8 mouse cellular contexts compared by ENCODE assay signal in the genomic region with DNA sequence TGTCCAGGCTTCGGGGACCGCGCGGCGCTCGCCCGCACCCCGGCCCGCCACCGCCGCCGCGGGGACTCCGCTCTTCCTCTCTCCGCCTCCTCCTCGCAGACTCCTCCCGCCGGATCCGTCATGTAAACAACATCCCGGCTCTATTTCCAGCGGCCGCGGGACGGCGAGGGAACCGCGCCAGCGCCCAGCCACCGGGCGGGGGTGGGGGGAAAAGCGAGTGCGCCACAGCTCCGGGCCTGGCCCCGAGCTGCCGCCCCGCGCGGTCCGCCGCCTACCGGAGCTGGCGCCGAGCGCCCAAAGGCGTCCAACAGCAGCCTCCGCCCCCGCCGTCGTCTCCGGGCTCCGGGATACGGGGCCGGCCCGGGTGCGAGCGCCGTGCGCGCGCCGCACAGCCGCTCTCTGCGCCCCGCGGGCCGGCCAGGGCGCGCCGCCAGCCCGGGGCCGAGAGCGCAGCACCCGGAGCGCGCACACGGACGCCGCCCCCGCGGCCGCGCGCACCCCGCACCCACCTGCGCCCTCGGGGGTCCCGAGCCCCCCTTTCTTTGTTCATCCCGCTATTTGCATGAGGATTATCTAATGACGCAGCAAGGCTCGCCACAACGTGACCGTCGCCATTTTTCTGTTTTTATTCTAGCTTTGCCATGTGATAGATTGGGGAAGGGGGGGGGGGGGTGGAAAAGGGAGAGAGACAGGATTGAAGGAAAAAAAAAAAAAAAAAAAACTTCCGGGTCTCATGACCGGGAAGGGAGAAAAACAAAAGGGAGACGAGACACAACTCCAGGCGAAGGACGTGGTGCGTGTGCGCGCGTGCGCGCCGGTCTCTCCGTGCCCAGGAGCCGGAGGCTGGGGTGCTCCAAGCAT.
DNase-seq lines count a peak whose midpoint lies in the region; ATAC-seq and TF ChIP-seq lines count a peak whose summit lies in the region.

No protein-coding gene starts in this region.

- H3K9me3 ChIP-seq in E14TG2a.4 (ENCODE audit: low read length) = no peaks in the 10 kb centered on the region
- no peaks in the 10 kb centered on the region for H3K9me3 ChIP-seq in forebrain, postnatal 0 days (ENCODE audit: low read length)
- no peaks in the 10 kb centered on the region for H3K9me3 ChIP-seq in lung, embryonic 14.5 days (ENCODE audit: low read depth, low read length)

- no peak for TF ChIP-seq CTCF in E14TG2a.4 (conservative IDR thresholded peaks at IDR 0.05; ENCODE audit: low read length)
- TF ChIP-seq CTCF in cerebellum, adult 2 months (IDR thresholded peaks at IDR 0.05; ENCODE audit: borderline replicate concordance, insufficient read depth, low read depth, low read length) = no peak
- TF ChIP-seq CTCF in forebrain, postnatal 0 days (IDR thresholded peaks at IDR 0.05; ENCODE audit: low read depth) = peak; percentile 24; the same call in 1 of the 2 replicates
- TF ChIP-seq CTCF in lung, embryonic 14.5 days (IDR thresholded peaks at IDR 0.05; ENCODE audit: low read depth) = no peak
- no peak for TF ChIP-seq CTCF in olfactory bulb, adult 2 months (IDR thresholded peaks at IDR 0.05; ENCODE audit: insufficient read depth, low read depth, low read length)

- 2% methylated on average over 101 of the region's 107 CpGs for WGBS in cerebellum, adult 2 months
- WGBS in forebrain, postnatal 0 days = 4% methylated on average over 75 of the region's 107 CpGs
- under 1% methylated on average over 78 of the region's 107 CpGs for WGBS in lung, embryonic 14.5 days
- WGBS in olfactory bulb, adult 2 months = under 1% methylated on average over 102 of the region's 107 CpGs

- H3K4me1 ChIP-seq in E14TG2a.4 (replicated peaks; ENCODE audit: low read depth, low read length) = peaks cover 50% of the 10 kb centered on the region
- H3K4me1 ChIP-seq in cerebellum, adult 2 months (ENCODE audit: control insufficient read depth, insufficient read depth, low read length) = peaks cover 3% of the 10 kb centered on the region; the same call in 1 of the 2 replicates
- peaks cover 15% of the 10 kb centered on the region; the same call in 1 of the 2 replicates for H3K4me1 ChIP-seq in forebrain, postnatal 0 days (ENCODE audit: insufficient read depth)
- H3K4me1 ChIP-seq in lung, embryonic 14.5 days (ENCODE audit: insufficient read depth) = no peaks in the 10 kb centered on the region; the same call in 1 of the 2 replicates
- H3K4me1 ChIP-seq in olfactory bulb, adult 2 months (ENCODE audit: control insufficient read depth, insufficient read depth, low read length) = no peaks in the 10 kb centered on the region

- H3K9ac ChIP-seq in forebrain, postnatal 0 days = peak overlapping the region; percentile 95
- peak overlapping the region; percentile 82 for H3K9ac ChIP-seq in lung, embryonic 14.5 days

- peak overlapping the region; percentile 93 for H3K4me3 ChIP-seq in E14TG2a.4 (replicated peaks; ENCODE audit: low read length)
- peak overlapping the region; percentile 96 for H3K4me3 ChIP-seq in cerebellum, adult 2 months (replicated peaks; ENCODE audit: insufficient read depth, low read depth, low read length)
- peak overlapping the region; percentile 94 for H3K4me3 ChIP-seq in forebrain, postnatal 0 days (ENCODE audit: low read depth, low read length)
- H3K4me3 ChIP-seq in lung, embryonic 14.5 days (ENCODE audit: low read depth, low read length) = peak overlapping the region; percentile 74
- H3K4me3 ChIP-seq in olfactory bulb, adult 2 months (ENCODE audit: insufficient read depth, low read depth, low read length) = peak overlapping the region; percentile 91

- no peaks in the 10 kb centered on the region for H3K27me3 ChIP-seq in E14TG2a.4 (ENCODE audit: insufficient read depth, low read length)
- no peaks in the 10 kb centered on the region for H3K27me3 ChIP-seq in cerebellum, adult 2 months (ENCODE audit: control insufficient read depth, insufficient read depth, low read length)
- H3K27me3 ChIP-seq in forebrain, postnatal 0 days (ENCODE audit: insufficient read depth, low read length) = no peaks in the 10 kb centered on the region
- H3K27me3 ChIP-seq in lung, embryonic 14.5 days (ENCODE audit: insufficient read depth, low read length) = peaks cover 5% of the 10 kb centered on the region; the same call in 1 of the 2 replicates

- peak; percentile 94 for TF ChIP-seq POLR2A in cerebellum, adult 2 months (IDR thresholded peaks at IDR 0.05; ENCODE audit: borderline replicate concordance, insufficient read depth, low read length)
- TF ChIP-seq POLR2A in olfactory bulb, adult 2 months (IDR thresholded peaks at IDR 0.05; ENCODE audit: insufficient read depth, low read depth, low read length) = peak; percentile 65

- peak overlapping the region; percentile 89 for H3K4me2 ChIP-seq in forebrain, postnatal 0 days (ENCODE audit: low read depth)
- peak overlapping the region; percentile 96 for H3K4me2 ChIP-seq in lung, embryonic 14.5 days

- DNase-seq in cerebellum, adult 2 months = peak; percentile 89 to 91
- DNase-seq in forebrain, postnatal 0 days = peak; percentile 93
- peak; percentile 89 for DNase-seq in heart, postnatal 4 days
- peak; percentile 88 to 89 for DNase-seq in layer of hippocampus, adult 8-10 months (ENCODE audit: low spot score in 2 of 2)
- DNase-seq in lung, embryonic 14.5 days = peak; percentile 80
- DNase-seq in thymus, adult 18-20 months = peak; percentile 38 to 40

- peak overlapping the region; percentile 94 for H3K27ac ChIP-seq in cerebellum, adult 2 months (ENCODE audit: insufficient read depth, low read length)
- peak overlapping the region; percentile 96 for H3K27ac ChIP-seq in forebrain, postnatal 0 days (ENCODE audit: low read depth, low read length)
- H3K27ac ChIP-seq in lung, embryonic 14.5 days (ENCODE audit: low read depth) = peak overlapping the region; percentile 78
- peak overlapping the region; percentile 99 for H3K27ac ChIP-seq in olfactory bulb, adult 2 months (ENCODE audit: insufficient read depth, low read depth, low read length)

- peaks cover 15% of the 10 kb centered on the region for H3K36me3 ChIP-seq in E14TG2a.4 (ENCODE audit: insufficient read depth, low read length)
- no peaks in the 10 kb centered on the region for H3K36me3 ChIP-seq in forebrain, postnatal 0 days (ENCODE audit: insufficient read depth)
- H3K36me3 ChIP-seq in lung, embryonic 14.5 days (ENCODE audit: insufficient read depth) = no peaks in the 10 kb centered on the region

- peak; percentile 92 for ATAC-seq in forebrain, postnatal 0 days
- ATAC-seq in lung, embryonic 14.5 days (ENCODE audit: insufficient read depth) = peak; percentile 77

Comparison
In these comparisons a context has a peak if more than half of its experiments do, and no peak if none do; other contexts are left out.
1. Peak in every context shown above with its lines: DNase-seq, ATAC-seq, H3K4me3 ChIP-seq and H3K27ac ChIP-seq.
2. DNase-seq: peak in every context shown above with its lines; median percentile 93 in forebrain, postnatal 0 days; 90 in cerebellum, adult 2 months; 89 in heart, postnatal 4 days; 88 in layer of hippocampus, adult 8-10 months; 80 in lung, embryonic 14.5 days; 39 in thymus, adult 18-20 months.